Mouse (Mus musculus) lung, adult 2 months (tissue): ENCODE measurements around the gene Susd6. TPM values are rescaled to one million over a fixed set of nuclear protein-coding genes. Genes with fewer than 3 reads are reported as not detected.

ENCODE experiments used
- DNase-seq: peaks from one replicate; pipeline ENCODE4 v3.0.0; 2022
- H3K4me1 ChIP-seq: fragments of 200-500 bp; 2 replicates; pipeline ENCODE4 v1.6.1; 2011; ENCODE audit warnings: low read length; ENCODE audit not compliant: control insufficient read depth, insufficient read depth
- H3K4me3 ChIP-seq: fragments of 200-500 bp; replicated peaks from 2 replicates; pipeline ENCODE3; 2011; ENCODE audit warnings: low read depth, mild to moderate bottlenecking, control low read depth, low read length; ENCODE audit errors: extremely low read depth
- CTCF ChIP-seq: fragments of 200-500 bp; IDR thresholded peaks from 2 replicates; pipeline ENCODE4 v1.5.1; 2011; ENCODE audit warnings: mild to moderate bottlenecking, low read length, control low read depth; ENCODE audit not compliant: insufficient read depth
- POLR2A ChIP-seq: fragments of 200-500 bp; IDR thresholded peaks from 2 replicates; pipeline ENCODE4 v1.6.1; 2011; ENCODE audit warnings: low read depth, mild to moderate bottlenecking, control low read depth, low read length, borderline replicate concordance; ENCODE audit errors: extremely low read depth
- WGBS: fragments of 180-500 bp; shearing (Covaris S2); methylation state at CpG from one replicate; pipeline ENCODE4 v1.1.7; 2018; 5-methylcytosine and 5-hydroxymethylcytosine counted together
- polyA plus RNA-seq: library from polyadenylated mRNA; depleted of rRNA; stranded (reverse); fragments of >200 nt; gene quantifications from 2 replicates; pipeline ENCODE4 v1.2.3, GENCODE M21; 2012; rRNA removed

The Susd6 gene
- polyA plus RNA-seq: 83.3 and 102 TPM in 2 replicates

DNA sequence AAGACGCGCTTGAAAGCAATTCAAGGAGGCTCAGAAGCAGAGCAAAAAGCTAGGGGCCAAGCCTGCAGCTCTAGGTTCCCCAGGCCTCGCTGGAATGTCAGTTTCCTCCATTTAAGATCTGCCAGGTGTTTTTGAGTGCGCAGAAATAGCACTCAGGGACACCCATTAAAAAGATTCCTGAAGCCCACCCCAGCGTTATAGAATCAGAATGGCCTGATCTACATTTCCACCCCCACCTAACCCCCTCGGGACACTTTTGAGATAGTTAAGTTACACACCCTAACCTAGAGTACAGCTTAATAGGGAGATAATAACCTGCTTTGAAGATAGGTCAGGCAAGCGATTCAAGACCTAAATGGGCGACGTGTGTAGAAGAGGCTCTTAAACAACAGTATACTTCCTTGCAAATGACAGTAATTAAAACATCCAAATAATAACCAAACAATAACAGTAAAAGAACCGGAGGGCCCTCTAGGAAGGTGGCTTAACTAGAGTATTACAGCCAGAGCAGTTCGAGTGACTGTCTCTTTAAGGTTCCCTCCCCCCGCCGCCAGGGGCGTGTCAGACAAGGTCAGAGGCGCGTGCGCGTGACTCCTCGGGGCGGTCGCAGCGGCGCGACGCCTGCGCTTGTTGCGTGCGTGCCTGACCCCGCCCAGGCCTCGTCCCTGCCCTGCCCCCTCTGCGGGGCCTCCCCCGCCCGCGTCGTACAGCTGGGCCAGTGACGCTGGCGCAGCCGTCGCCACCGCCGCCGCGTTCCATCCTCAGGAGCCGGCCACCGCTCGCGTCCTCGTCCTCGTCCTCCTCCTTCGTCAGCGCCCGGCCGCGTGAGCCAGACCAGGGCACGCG lies at the start of gene Susd6:
Gene Susd6, plus strand, starts transcription at position 662 of the 846 bp plus-strand sequence.
- H3K4me3 ChIP-seq: peak within 1 kb of the TSS; percentile 99
- DNase-seq: peak; percentile 98
- TF ChIP-seq POLR2A: peak; percentile 98
- no peak for TF ChIP-seq CTCF
- peaks cover 29% of the 10 kb centered on the region for H3K4me1 ChIP-seq
- WGBS: 5% methylated on average over 56 of the region's 56 CpGs

DNA sequence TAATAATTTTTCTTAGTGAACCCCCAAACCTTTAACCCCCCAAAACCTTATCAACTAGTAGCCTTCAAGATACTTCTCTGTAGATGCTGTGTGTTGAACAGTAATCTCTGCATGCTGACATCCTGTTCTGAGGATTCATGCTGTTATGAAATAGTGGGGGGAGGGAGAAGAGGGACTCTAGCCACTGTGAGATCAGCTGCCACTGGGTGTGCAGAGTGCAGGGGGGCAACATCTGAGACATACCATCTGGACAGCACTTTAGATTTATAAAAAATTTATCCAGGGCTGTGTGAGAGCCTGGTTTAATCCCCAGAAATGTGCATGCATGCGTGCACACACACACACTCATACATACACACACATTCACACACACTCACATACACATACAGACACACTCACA lies 45.7 kb upstream of the Susd6 start:
- Histone ChIP-seq H3K4me3 (no peak overlapping the region), H3K4me1 (no peaks in the 10 kb centered on the region)
- DNase-seq: no peak
- 84% methylated on average over 1 of the region's 1 CpGs for WGBS
- TF ChIP-seq CTCF (no peak), POLR2A (no peak)

DNA sequence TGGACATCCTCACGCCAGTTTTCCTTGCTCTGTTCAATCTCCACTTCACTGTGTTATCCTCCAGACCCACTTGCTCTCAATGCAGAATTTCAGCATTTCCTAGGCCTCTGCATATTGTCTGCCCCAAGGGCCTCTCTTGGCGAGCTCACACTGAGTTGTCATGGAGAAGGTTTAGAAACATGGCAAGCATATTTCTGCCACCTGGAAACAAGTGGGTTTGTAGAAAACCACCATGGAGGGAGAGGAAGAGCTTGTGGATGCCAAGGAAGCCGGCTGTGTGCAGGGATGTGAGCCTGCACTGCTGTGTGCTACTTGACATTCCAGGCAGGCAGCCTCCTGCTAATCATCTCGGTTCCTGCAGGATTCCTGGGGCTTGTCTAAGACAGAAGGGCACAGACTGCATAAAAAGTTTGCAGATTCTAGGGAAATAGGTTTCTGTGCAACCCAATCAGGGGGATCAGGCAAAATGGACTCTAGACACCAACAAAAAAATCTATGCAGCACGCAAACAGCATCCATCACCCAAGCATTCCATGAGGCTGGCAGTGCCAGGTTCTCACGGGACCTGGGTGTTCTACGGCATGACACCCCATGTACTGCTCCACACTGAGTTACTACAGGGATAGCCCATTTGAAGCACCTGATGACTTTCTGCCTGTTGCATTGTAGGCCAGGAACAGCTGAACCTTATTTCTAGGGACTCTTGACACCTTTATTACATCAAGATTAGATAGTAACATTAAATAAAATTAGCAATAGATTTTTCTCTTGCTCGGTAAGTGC lies 44.1 kb upstream of the Susd6 start:
- no peak for DNase-seq
- WGBS: 58% methylated on average over 8 of the region's 8 CpGs
- TF ChIP-seq CTCF: no peak
- no peak for TF ChIP-seq POLR2A
- H3K4me1 ChIP-seq: no peaks in the 10 kb centered on the region
- no peak overlapping the region for H3K4me3 ChIP-seq

DNA sequence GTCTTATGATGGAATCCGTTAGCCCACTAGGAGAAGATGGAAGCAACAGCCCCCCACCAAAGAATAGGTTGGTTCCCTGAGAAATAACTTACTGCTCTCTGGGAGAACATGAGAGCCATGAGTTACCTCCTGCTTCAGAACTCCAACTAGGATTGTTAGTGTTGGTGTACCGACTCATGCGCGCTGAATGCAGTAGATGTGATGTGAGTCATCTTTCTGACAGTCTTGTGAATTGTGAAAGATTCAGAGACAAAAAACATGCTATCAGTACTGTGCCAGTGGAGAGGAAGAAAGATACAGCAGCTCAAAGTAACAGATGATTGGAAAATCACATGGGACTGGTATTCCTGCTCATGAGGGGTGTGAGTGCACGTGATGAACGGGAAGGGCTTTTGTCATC lies 38.8 kb upstream of the Susd6 start:
- Histone ChIP-seq H3K4me3 (no peak overlapping the region), H3K4me1 (no peaks in the 10 kb centered on the region)
- TF ChIP-seq POLR2A (no peak), CTCF (no peak)
- WGBS: 87% methylated on average over 6 of the region's 6 CpGs
- DNase-seq: no peak

DNA sequence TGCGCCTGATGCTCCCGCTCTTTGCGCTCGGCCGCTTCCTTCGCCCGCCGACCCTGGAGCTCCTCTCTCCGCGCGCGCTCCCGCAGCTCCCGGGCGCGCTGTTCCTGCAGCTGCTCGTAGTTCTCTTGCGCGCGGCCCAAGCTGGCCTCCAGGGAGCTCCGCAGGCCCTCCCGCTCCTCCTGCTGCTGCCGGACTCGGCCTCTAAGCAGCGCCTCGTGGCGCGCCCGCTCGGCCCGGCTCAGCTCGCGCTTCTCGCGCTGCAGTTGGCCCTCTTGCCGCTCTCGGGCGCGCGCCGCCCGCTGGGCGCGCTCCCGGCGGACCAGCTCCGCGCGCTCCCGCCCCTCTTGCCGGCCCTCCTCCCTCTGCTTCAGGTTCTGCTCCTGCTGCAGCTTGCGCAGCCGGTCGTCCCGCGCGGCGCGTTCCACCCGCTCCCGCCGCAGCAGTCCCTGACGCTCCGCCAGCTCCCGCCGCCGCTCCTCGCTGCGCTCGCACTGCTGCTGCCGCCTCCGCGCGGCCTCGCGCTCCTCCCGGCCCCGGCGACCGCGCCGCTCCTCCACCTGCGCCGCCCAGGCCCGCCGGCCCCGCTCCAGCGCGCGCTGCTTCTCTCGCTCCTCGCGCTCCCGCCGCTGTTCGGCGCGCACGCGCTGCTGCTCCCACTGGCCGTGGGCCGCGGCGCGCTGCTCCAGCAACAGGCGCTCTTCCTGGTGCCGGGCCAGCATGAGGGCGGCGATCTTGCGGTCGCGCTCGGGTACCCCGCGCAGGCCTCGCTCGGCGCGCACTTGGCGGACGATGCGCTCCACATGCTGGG lies 32.4 kb upstream of the Susd6 start:
- under 1% methylated on average over 116 of the region's 122 CpGs for WGBS
- TF ChIP-seq CTCF: no peak
- TF ChIP-seq POLR2A: no peak
- no peak for DNase-seq

DNA sequence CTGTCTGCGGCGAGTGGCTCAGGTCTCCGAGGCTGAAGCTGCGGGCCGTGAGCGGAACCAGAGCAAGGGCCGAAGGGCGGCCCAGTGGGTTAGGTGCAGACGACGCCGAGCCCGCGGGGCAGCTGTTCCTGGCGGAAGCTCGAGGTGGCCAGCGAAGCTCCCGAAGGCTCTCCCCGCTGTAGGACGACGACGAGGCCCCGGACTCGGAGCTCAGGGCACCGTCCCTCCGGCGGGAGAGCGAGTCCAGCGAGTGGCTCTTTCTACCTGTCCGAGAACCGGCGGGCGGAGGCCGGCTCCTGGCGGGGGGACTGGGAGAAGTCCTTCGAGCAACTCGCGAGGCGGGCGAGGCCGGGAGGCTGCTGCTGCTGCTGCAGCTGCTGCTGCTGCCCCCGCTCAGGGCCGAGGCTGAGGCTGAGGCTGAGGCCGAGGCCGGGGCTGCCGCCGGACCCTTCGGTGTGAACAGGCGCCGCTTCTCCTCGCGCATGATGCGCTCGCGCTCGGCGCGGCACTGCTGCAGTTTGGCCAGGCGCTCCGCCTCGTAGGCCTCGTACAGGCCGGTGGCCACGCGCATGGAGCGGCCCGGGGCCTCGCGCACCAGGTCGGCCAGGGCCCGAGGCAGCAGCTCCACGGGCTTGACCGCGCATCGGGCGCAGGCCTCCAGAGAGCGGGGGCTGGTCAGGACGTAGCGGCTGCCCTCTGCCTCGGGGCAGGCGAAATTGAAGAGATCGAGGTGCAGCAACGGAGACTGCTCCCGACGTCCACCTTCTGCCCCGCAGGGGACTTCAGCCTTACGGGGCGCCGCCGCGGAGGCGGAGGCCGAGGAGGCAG lies 31.5 kb upstream of the Susd6 start:
- WGBS: 2% methylated on average over 92 of the region's 92 CpGs
- peak overlapping the region; percentile 9 for H3K4me3 ChIP-seq
- TF ChIP-seq CTCF (no peak), POLR2A (no peak)
- peak; percentile 62 for DNase-seq
- peaks cover 3% of the 10 kb centered on the region for H3K4me1 ChIP-seq

More for the DNA sequence above, 32.4 kb upstream of the Susd6 start:
- H3K4me1 ChIP-seq: peaks cover 3% of the 10 kb centered on the region
- H3K4me3 ChIP-seq: peak overlapping the region; percentile 9

DNA sequence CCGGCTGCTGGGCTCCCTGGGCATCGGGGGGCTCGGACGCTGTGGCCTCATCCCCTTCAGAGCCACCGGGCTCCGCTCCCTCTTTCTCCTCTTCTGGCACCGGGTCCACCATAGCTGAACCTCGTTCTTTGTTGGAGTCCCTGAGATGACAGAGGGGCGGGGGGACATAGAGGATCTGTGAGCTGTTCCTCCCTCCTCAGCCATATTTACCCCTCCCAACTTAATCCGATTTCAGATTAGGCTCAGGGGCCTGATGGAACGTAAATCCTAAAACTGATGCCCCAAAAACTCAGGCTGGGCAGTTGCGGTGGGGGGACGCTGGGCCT lies 31.0 kb upstream of the Susd6 start:
- TF ChIP-seq CTCF (no peak), POLR2A (no peak)
- no peak for DNase-seq
- Histone ChIP-seq H3K4me1 (peaks cover 3% of the 10 kb centered on the region), H3K4me3 (no peak overlapping the region)
- whole genome bisulfite sequencing: 11% methylated on average over 13 of the region's 13 CpGs

DNA sequence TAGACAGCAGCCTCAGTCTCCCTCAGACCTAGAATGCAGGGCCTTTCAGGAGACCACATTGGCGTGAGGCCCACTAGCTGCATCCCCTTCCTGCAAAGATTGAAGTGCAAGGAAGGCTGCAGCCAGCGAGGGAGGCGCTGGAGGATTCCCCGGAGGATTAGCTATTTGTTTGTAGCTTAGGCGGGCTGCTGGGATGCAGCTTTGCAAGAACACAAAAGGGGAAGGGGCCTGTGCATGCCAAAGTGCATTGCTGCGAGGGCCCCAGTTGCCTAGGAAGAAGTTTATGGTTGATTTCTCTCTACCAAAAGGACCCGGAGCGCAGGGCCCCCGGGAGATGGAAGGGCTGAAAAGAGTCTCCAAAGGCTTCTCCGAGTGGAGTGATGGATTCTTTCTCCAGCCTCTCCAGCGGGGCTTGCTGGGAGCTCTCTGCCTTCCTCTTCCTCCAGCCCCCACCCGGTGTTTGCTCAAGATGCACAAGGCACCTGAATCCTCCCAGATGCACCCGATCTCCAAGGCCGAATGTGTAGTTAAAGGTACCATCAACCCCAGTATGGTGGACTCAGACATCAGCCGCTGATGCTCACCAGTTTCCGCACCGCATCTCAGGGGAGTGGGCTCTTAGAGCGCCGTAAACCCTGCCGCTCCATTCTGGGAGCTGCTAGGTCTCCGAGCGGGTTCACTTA lies 30.5 kb upstream of the Susd6 start:
- Histone ChIP-seq H3K4me1 (peaks cover 3% of the 10 kb centered on the region), H3K4me3 (no peak overlapping the region)
- 9% methylated on average over 22 of the region's 22 CpGs for WGBS
- no peak for TF ChIP-seq CTCF
- no peak for TF ChIP-seq POLR2A
- no peak for DNase-seq
